Mouse (Mus musculus): ENCODE results near the gene Ccr2. TPM values are rescaled to one million over a fixed set of nuclear protein-coding genes. Genes with fewer than 3 reads are reported as not detected.

Ccr2 gene
- polyA plus RNA-seq, 1 experiment from 2014 or later = 0.05 TPM

- Histone ChIP-seq H3K4me1 (replicated peaks) (no peaks in the 10 kb centered on the region), H3K36me3 (no peaks in the 10 kb centered on the region), H3K4me3 (no peak overlapping the region), H3K27ac (no peak overlapping the region), H3K27me3 (ENCODE audit: insufficient read depth, poor library complexity, severe bottlenecking) (no peaks in the 10 kb centered on the region), H3K9me3 (no peaks in the 10 kb centered on the region)
- 85% methylated on average over 1 of the region's 1 CpGs for WGBS
- DNase-seq (ENCODE audit: low spot score) = no peak
Measured at GRCm38 (mm10) chr9:124100357-124100756, 1.4 kb upstream of the Ccr2 start.

GRCm38 (mm10) chr9:124103199-124103598 lies 1.4 kb downstream of the Ccr2 start:
- Histone ChIP-seq H3K9me3 (no peaks in the 10 kb centered on the region), H3K4me1 (replicated peaks) (no peaks in the 10 kb centered on the region), H3K27ac (no peak overlapping the region), H3K27me3 (ENCODE audit: insufficient read depth, poor library complexity, severe bottlenecking) (no peaks in the 10 kb centered on the region), H3K4me3 (no peak overlapping the region), H3K36me3 (no peaks in the 10 kb centered on the region)
- no peak for DNase-seq (ENCODE audit: low spot score)
- 63% methylated on average over 1 of the region's 1 CpGs for WGBS

GRCm38 (mm10) chr9:124105196-124105595 lies 3.4 kb downstream of the Ccr2 start:
- Histone ChIP-seq H3K36me3 (no peaks in the 10 kb centered on the region), H3K27ac (no peak overlapping the region), H3K4me1 (replicated peaks) (no peaks in the 10 kb centered on the region), H3K27me3 (ENCODE audit: insufficient read depth, poor library complexity, severe bottlenecking) (no peaks in the 10 kb centered on the region), H3K9me3 (no peaks in the 10 kb centered on the region), H3K4me3 (no peak overlapping the region)
- no peak for DNase-seq (ENCODE audit: low spot score)

DNA sequence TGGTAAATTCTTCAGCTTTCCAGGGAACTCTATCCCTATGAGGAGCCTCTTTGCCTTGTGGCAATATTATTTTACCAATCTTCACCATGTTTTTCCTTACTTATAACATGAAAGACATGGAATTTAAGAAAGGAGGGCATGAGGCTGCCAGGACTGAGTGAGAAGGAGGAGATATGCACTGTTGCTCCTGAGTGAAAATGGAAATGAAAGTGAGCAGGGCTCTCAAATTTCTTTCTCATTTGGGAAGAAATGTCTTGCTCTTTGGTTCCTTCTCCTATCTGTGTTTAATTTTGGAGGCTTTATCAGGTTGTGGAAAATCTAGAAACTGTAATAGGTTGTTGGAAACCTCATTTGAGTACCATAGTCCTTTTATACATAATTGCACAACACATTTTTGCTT lies 5.5 kb downstream of the Ccr2 start:
- H3K27me3 ChIP-seq (ENCODE audit: insufficient read depth, poor library complexity, severe bottlenecking) = no peaks in the 10 kb centered on the region
- DNase-seq (ENCODE audit: low spot score) = no peak
- no peaks in the 10 kb centered on the region for H3K9me3 ChIP-seq

GRCm38 (mm10) chr9:124108356-124109127 lies 6.8 kb downstream of the Ccr2 start:
- Histone ChIP-seq H3K27me3 (ENCODE audit: insufficient read depth, poor library complexity, severe bottlenecking) (no peaks in the 10 kb centered on the region), H3K4me3 (no peak overlapping the region), H3K4me1 (replicated peaks) (no peaks in the 10 kb centered on the region), H3K27ac (no peak overlapping the region), H3K36me3 (no peaks in the 10 kb centered on the region), H3K9me3 (no peaks in the 10 kb centered on the region)
- no peak for DNase-seq (ENCODE audit: low spot score)
- 74% methylated on average over 2 of the region's 2 CpGs for WGBS

More for the DNA sequence above, 5.5 kb downstream of the Ccr2 start:
- Histone ChIP-seq H3K36me3 (no peaks in the 10 kb centered on the region), H3K4me1 (replicated peaks) (no peaks in the 10 kb centered on the region), H3K27ac (no peak overlapping the region), H3K4me3 (no peak overlapping the region)

- H3K4me1 ChIP-seq (replicated peaks) = no peaks in the 10 kb centered on the region
- WGBS = 85% methylated on average over 1 of the region's 1 CpGs
- no peak overlapping the region for H3K27ac ChIP-seq
- no peak overlapping the region for H3K4me3 ChIP-seq
- H3K27me3 ChIP-seq (ENCODE audit: insufficient read depth, poor library complexity, severe bottlenecking) = no peaks in the 10 kb centered on the region
- no peak for DNase-seq (ENCODE audit: low spot score)
- H3K36me3 ChIP-seq = no peaks in the 10 kb centered on the region
- H3K9me3 ChIP-seq = no peaks in the 10 kb centered on the region
Measured at GRCm38 (mm10) chr9:124111997-124112396, 10.2 kb downstream of the Ccr2 start.

GRCm38 (mm10) chr9:124112591-124113239 lies 11.0 kb downstream of the Ccr2 start:
- Histone ChIP-seq H3K9me3 (no peaks in the 10 kb centered on the region), H3K4me1 (replicated peaks) (no peaks in the 10 kb centered on the region)
- WGBS = 92% methylated on average over 1 of the region's 1 CpGs

DNA sequence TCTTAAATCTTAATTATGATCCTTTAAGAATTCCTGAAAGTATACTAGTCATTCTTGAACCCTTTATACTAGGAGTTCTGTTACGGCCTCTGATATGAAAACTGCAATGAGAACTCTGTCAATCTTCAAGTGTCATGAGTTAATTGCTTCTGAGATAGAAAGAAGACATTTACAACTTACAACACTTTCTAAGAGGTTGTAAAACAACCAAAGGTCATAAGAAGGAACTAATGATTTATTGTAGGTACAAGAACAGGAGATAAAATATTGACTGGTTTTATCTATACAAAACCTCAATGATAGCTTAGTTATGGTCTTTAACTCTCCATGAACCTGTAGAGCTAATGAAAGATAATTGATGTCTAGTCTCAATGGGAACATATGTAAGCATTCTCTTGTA lies 12.0 kb downstream of the Ccr2 start:
- no peaks in the 10 kb centered on the region for H3K4me1 ChIP-seq (replicated peaks)
- no peaks in the 10 kb centered on the region for H3K36me3 ChIP-seq
- H3K4me3 ChIP-seq = no peak overlapping the region
- H3K27me3 ChIP-seq (ENCODE audit: insufficient read depth, poor library complexity, severe bottlenecking) = no peaks in the 10 kb centered on the region
- no peaks in the 10 kb centered on the region for H3K9me3 ChIP-seq
- no peak for DNase-seq (ENCODE audit: low spot score)
- H3K27ac ChIP-seq = no peak overlapping the region
- 85% methylated on average over 1 of the region's 1 CpGs for WGBS

More at GRCm38 (mm10) chr9:124112591-124113239, 11.0 kb downstream of the Ccr2 start:
- H3K27me3 ChIP-seq (ENCODE audit: insufficient read depth, poor library complexity, severe bottlenecking) = no peaks in the 10 kb centered on the region
- no peak overlapping the region for H3K27ac ChIP-seq
- H3K4me3 ChIP-seq = no peak overlapping the region
- H3K36me3 ChIP-seq = no peaks in the 10 kb centered on the region
- DNase-seq (ENCODE audit: low spot score) = no peak

- 97% methylated on average over 1 of the region's 1 CpGs for WGBS
- Histone ChIP-seq H3K4me3 (no peak overlapping the region), H3K4me1 (replicated peaks) (no peaks in the 10 kb centered on the region), H3K27ac (no peak overlapping the region), H3K9me3 (no peaks in the 10 kb centered on the region), H3K27me3 (ENCODE audit: insufficient read depth, poor library complexity, severe bottlenecking) (no peaks in the 10 kb centered on the region), H3K36me3 (no peaks in the 10 kb centered on the region)
- no peak for DNase-seq (ENCODE audit: low spot score)
Measured at GRCm38 (mm10) chr9:124118489-124118888, 16.7 kb downstream of the Ccr2 start.

DNA sequence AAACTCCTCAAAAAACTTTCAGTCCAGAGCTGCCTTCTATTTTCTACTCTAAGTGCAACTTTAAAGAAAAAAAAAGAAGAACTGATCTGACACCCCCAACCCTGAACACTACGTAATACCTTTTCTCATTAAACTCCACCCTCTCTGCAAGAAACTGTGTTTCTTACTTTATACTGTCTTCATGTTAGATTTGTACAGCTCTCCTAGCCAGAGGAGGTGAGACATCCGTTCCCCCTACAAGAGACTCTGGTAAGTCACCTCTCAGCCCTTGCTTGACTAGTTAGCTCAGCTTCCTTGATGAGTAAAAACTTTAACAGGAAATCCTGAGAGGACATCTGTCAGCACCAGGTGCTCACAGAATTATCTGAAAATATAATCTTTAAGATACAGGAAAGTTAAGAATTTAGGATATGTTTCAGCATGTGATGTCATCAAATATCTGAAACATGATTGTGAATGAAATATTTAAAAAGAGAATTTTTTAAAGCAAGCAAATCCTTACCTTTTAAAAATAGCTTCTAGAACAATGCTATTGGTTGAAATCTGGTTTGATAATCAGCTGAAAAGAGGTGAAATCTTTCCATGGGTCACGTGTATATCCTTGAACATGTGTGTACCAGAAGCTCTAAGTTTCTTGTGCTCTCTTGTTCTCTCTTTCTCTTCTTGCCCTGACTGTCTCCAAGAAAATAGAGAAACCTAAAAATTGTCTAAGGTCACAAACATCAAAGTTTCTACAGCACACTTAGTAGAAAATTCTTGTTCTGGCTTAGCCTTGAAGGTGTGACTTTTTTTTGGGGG lies 19.8 kb downstream of the Ccr2 start, which contains the start of gene Ccr5:
Gene Ccr5, plus strand, starts transcription at position 157 of the 798 bp plus-strand sequence.
- Histone ChIP-seq H3K27ac (no peak within 1 kb of the TSS), H3K27me3 (ENCODE audit: insufficient read depth, poor library complexity, severe bottlenecking) (no peaks in the 10 kb centered on the region), H3K9me3 (no peaks in the 10 kb centered on the region), H3K4me3 (no peak within 1 kb of the TSS), H3K4me1 (replicated peaks) (no peaks in the 10 kb centered on the region), H3K36me3 (no peaks in the 10 kb centered on the region)
- WGBS = 84% methylated on average over 3 of the region's 3 CpGs
- no peak for DNase-seq (ENCODE audit: low spot score)

DNA sequence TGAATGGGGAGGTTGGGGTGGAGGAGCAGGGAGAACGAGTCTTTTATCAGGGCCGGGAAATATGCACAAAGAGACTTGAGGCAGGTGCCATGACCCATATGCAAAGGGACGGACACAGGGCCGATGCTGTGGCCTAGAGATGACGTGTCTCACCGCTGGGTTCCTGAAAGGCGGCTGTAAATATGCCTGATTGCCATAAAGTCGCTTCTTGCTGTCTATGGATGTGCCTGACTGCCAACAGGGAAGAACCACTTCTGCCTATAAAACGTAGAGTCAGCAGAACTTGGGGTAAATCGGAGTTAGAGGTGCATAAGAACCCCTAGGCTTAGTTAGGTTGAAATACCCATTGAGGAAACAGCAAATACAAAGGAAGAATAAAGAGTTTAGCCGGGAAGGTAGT lies 23.8 kb downstream of the Ccr2 start:
- H3K36me3 ChIP-seq = no peaks in the 10 kb centered on the region
- no peak overlapping the region for H3K27ac ChIP-seq
- no peaks in the 10 kb centered on the region for H3K27me3 ChIP-seq (ENCODE audit: insufficient read depth, poor library complexity, severe bottlenecking)
- WGBS = 86% methylated on average over 11 of the region's 11 CpGs
- H3K4me3 ChIP-seq = no peak overlapping the region
- no peaks in the 10 kb centered on the region for H3K9me3 ChIP-seq
- no peak for DNase-seq (ENCODE audit: low spot score)
- H3K4me1 ChIP-seq (replicated peaks) = no peaks in the 10 kb centered on the region

GRCm38 (mm10) chr9:124126373-124126772 lies 24.6 kb downstream of the Ccr2 start:
- H3K27me3 ChIP-seq (ENCODE audit: insufficient read depth, poor library complexity, severe bottlenecking) = no peaks in the 10 kb centered on the region
- no peak for DNase-seq (ENCODE audit: low spot score)
- no peaks in the 10 kb centered on the region for H3K36me3 ChIP-seq
- no peaks in the 10 kb centered on the region for H3K4me1 ChIP-seq (replicated peaks)
- H3K27ac ChIP-seq = no peak overlapping the region
- 64% methylated on average over 5 of the region's 5 CpGs for WGBS
- H3K9me3 ChIP-seq = no peaks in the 10 kb centered on the region
- H3K4me3 ChIP-seq = no peak overlapping the region

DNA sequence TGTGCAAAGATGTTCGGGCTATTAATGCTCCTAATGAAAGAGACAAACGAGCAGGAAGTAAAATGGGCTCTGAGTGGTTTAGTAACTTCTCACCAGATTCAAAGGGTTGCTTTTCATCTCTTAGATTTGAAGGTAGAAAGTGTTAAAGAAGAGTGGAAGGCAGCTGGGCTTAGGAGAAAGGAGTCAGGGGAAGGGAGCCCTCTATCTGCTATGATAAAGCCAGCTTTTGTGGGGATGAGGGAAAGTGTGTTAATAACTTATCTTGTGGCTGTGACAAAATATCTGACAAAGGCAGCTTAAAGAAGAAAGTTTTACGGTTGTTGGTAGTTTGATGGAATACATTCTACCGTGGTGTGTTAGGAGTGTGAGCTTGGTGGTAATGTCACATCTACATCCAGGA lies 25.7 kb downstream of the Ccr2 start:
- Histone ChIP-seq H3K9me3 (no peaks in the 10 kb centered on the region), H3K4me1 (replicated peaks) (no peaks in the 10 kb centered on the region), H3K27ac (no peak overlapping the region), H3K36me3 (no peaks in the 10 kb centered on the region), H3K4me3 (no peak overlapping the region), H3K27me3 (ENCODE audit: insufficient read depth, poor library complexity, severe bottlenecking) (no peaks in the 10 kb centered on the region)
- DNase-seq (ENCODE audit: low spot score) = no peak
- WGBS = 73% methylated on average over 4 of the region's 4 CpGs

All from hindbrain, embryonic 10.5 days (tissue).